Mouse (Mus musculus) cerebellum, adult (tissue): ENCODE data around the gene Cwc25.
"Not testable (repeated sequence)": the region's sequence is repeated elsewhere in the genome, so short reads cannot be mapped to it uniquely, and the experiment has no call there.

Experiments used
- ATAC-seq: cut with Nextera tagmentation; 2 replicates; pipeline ENCODE4 v1.9.2; 2017; ENCODE audit warnings: mild to moderate bottlenecking, moderate library complexity, mixed read lengths; ENCODE audit not compliant: insufficient number of reproducible peaks, low FRiP score, low TSS enrichment

The Cwc25 gene

GRCm38 (mm10) chr11:97736645-97737044, 29.7 kb downstream of the Cwc25 start:
- ATAC-seq: no peak

DNA sequence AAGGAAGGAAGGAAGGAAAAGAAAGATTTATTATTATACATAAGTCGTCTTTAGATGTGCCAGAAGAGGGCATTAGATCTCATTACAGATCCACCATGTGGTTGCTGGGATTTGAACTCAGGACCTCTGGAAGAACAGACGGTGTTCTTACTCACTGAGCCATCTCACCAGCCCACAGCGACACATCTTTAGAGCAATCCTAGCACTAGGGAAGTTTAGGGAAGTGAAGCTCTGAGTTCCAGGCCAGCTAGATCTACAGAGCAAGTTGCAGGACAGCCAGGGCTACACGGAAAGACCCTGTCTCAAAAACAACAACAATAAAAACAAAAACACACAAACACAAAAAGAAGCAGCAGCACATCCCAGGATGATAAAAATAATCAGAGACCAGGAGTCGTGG, 31.5 kb downstream of the Cwc25 start:
- not testable (repeated sequence) for ATAC-seq

- no peak for ATAC-seq
Measured at GRCm38 (mm10) chr11:97733689-97734088, 32.7 kb downstream of the Cwc25 start.

- no peak for ATAC-seq
Measured at GRCm38 (mm10) chr11:97728730-97729129, 37.6 kb downstream of the Cwc25 start.

- no peak for ATAC-seq
Measured at GRCm38 (mm10) chr11:97728311-97728710, 38.0 kb downstream of the Cwc25 start.

DNA sequence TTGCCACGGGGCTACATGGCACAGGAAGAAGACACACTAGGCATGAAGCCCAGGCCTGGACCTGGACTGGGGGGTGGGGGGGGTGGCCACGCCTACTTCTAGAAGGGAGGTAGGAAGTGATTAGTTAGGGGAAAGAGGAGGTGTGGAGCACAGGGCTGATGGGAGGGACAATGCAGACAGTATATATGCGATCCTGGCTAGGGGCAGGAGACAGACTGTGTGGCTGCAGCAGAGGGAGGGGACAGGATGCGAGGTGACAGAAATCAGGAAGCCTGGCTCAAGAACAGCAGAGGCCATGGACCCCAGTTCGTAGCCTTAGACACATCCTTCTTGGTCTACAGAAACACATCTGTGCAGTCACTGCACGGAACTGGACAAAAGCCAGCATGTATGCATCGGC, 42.6 kb downstream of the Cwc25 start:
- ATAC-seq: no peak

DNA sequence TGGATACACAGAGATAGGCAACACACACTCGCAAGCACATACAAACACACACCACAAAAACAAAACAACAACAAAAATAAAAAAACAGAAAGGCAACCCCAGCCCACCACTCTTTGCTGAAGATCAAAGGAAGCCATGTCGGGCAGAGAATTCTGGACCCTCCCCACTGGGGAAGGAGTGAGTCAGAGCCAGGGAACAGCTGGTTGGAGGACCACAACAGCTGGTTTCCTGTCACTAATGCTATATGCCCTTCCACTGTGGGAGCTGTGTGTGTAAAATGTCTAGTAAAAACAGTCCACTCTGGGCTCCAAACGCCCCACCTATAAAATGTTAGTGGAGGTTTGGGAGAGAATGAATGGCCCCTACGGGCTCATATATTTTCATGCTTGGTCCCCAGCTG, 45.0 kb downstream of the Cwc25 start:
- no peak for ATAC-seq

- no peak for ATAC-seq
Measured at GRCm38 (mm10) chr11:97719041-97719440, 47.3 kb downstream of the Cwc25 start.

DNA sequence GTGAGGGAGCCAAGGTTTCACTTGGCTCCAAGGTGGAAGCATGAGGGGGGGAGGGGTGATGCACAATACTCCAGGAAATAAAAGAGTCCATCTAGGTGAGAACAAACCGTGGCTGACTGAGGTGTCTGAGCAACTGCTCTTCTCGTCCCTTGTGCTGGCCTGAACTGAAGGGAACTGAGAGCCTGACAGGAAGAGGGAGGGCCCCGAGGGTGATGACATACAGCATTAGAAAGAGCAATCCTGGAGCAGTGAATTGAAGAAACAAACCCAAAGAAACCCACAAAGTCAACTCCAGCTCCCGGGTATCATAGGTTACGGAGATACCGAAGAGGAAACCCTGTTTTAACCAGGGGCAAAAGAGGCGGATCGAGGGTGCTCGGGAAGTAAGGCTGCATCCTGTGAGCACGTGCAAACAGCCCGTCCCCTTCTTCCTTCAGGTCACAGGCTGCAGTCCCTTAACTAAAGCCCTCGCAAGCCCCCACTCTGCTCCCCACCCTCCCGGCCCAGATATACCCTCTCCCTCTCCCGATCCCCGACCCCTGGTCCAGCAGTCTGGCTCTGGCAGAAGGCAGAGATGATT, 48.0 kb downstream of the Cwc25 start:
- ATAC-seq: no peak

DNA sequence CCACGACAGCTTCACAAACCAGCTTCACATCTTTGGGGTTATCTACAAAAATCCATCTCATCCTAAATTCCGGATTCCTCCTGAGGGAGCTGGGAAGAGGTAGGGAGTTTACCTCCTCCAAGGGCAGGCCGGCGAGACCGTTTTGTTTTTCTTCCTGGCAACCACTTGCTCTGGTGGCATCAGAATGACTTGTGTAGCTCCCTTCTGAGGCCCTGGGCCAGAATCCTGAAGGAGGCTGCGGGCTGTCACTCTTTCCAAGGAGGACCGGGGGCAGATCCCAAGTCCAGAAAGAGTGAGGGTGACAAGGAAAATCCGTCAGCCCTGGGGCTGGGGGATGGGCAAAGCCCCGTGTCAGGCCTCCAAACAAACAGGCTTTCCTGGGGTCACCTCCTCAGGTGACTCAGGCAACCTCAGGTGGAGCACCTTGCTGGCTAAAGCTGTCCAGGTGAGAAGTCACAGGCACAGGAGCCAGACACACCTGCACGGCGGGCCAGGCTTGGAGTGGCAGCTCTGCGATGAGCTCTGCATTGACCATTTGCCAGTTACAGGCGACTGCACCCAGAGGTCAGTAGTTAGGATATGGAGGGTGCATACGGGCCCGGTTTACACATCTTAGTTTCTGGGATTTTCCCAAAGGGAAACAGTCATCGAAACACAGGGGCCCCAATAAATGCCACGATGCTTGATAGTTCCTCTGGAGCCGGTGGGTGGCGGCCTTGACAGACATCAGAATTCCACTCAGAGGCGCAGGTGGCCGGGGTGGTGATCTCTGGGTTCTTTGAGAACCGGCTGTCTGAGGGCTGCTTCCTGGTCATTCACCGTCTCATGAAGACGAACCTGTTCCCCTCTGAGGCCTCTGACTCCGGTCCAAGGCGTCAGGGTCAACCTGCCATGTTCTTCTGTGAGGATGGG, 48.7 kb downstream of the Cwc25 start:
- no peak for ATAC-seq

- no peak for ATAC-seq
Measured at GRCm38 (mm10) chr11:97716021-97716420, 50.3 kb downstream of the Cwc25 start.

- ATAC-seq: no peak
Measured at GRCm38 (mm10) chr11:97714784-97715760, 51.3 kb downstream of the Cwc25 start.

- ATAC-seq: no peak
Measured at GRCm38 (mm10) chr11:97714356-97714755, 52.0 kb downstream of the Cwc25 start.

GRCm38 (mm10) chr11:97713896-97714295, 52.5 kb downstream of the Cwc25 start:
- no peak for ATAC-seq

- no peak for ATAC-seq
Measured at GRCm38 (mm10) chr11:97712286-97712685, 54.1 kb downstream of the Cwc25 start.

DNA sequence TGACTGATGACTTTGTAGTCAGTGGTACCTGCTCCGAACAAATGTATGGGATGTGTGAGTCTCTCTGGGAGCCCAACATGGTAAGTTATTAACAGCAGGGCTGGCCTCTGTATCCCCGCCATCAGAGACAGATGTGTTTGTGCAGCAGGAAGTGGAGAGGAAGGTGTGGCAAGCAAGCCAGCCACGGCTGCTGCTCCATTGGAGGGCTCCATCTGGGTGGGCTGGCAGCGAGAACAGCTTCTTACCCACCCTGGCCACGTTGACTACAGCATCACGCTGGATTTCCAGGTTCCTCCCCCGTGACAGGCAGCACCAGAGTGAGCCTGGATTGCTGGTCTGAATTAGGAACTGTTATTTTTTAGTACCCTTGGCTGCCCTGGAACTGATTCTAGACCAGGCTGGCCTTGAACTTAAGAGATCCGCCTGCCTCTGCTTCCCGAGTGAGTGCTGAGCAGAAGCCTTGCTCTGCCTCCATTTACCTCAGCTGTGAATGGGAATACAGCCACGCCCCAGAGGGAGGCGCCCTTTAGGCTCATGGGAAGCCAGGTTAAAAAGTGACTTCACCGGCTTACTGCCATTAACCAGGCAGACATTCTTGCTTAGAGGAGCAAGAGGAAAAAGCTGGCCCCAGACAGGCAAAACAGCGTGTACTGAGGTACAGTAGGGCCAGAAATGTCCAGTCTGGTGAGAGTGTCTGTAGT, 55.0 kb downstream of the Cwc25 start:
- no peak for ATAC-seq

DNA sequence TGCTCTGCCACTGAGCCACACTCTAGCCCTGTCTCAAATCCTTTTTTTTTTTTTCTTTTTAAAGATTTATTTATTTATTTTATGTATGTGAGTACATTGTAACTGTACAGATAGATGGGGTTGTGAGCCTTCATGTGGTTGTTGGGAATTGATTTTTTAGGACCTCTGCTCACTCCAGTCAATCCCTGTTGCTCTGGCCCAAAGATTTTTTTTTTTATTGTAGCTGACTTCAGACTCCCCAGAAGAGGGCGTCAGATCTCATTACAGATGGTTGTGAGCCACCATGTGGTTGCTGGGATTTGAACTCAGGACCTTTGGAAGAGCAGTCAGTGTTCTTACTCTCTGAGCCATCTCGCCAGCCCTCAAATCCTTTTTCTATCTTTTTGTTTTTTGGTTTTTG, 56.3 kb downstream of the Cwc25 start:
- ATAC-seq: not testable (repeated sequence)

DNA sequence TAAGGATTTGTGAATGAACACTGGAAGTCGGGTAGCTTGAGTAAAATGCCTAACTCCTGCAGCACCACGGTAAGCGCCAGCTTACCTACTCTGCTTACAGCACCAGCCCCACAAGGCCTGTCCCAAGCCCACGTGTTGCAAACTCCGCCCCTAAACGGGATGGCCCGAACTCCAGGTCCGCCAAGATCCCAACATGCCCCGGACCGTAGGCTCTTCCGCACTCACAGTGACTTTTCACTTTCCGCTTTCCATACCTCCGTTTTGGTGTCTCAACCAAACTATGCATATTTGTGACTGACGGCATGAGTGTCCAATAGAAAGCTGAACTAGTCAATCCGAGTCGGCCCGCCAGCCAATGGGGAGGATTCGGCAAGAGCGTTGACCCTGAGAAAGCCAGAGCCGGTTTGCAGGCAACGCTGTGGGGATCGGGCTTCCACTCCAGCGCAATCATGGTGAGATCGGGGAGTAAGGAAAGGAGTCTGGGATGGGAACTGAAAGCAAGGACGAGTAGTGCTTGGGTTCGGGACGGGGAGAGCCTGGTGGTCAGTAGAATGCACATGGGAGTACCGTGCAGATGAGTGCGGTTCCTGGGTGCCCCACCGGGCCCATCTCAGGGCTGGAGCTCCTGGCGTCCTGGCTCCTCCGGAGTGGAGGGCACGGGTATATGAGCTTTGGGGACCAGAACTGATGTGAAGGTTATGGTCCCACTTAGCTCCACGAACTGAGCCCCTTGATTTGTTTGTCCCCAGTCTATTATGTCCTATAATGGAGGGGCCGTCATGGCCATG, 63.1 kb downstream of the Cwc25 start, which contains the start of gene Psmb3:
Gene Psmb3, plus strand, starts transcription at position 361 of the 788 bp plus-strand sequence.
- ATAC-seq: peak; percentile 88

DNA sequence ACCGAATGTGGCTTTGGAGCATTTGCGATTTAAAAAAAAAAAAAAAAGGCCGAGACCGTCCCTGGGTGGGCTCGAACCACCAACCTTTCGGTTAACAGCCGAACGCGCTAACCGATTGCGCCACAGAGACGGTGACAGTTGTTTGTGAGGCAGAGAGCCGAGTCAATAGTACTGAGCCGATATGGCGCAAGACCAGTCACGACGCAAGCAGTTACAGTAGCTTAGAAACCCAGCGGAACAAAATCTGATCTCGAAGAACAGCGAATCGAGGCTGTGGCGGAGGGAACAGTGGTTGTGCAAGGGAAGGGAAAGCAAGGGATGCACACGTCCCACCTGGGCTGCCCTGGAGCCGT, 64.0 kb downstream of the Cwc25 start:
- no peak for ATAC-seq
